Mouse (Mus musculus): ENCODE measurements around the gene Ahrr.

- TF ChIP-seq CTCF (IDR thresholded peaks at IDR 0.05; ENCODE audit: extremely low read depth, insufficient read depth, insufficient read length, insufficient replicate concordance) (no peak), POLR2A (IDR thresholded peaks at IDR 0.05; ENCODE audit: low read depth, low read length) (no peak)
Measured at GRCm38 (mm10) chr13:74316386-74316785, 24.3 kb upstream of the Ahrr start.

Measured in spleen, adult 2 months (tissue).